Mouse (Mus musculus): ENCODE results near the gene Gja3.

Gja3 gene

DNA sequence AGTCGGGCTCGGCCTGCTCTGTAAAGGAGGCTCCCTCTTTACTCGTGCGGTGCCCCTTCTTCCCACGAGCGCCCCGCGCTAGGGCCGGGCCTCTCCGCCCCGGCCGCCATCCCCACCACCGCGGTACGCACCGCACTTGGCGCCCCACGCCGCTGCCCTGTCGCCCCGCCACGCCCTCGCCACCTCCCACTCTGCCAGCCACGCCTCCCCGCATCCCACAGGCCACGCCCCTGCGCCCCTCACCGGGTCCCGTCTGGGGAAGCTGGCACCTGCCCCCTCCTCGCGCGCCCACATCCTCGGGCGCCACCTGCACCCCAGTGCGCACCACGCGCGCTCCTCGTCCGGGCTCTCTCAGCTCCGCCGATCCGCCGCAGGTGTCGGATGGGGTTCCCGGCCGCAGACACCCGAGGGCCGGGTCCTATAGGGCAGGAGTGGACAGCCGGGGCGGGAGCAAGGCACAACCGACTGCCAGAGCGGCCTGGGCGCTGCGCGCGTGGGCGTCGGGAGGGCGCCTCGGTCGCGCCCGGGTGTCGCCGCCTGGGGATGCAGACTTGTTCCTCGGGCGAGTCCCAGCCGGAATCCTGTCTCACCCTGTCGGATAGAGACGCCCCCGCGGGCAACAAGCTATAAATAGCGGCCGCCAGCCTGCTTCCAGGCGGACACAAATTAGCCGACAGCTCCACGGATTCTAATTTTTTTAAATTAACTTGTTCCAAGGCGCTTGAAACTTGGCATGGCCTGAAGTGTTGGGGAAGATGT lies at the start of gene Gja3:
Gja3 (minus strand) TSS at position 538 of the 759 bp plus-strand sequence.
- DNase-seq (ENCODE audit: low spot score) = no peak

DNA sequence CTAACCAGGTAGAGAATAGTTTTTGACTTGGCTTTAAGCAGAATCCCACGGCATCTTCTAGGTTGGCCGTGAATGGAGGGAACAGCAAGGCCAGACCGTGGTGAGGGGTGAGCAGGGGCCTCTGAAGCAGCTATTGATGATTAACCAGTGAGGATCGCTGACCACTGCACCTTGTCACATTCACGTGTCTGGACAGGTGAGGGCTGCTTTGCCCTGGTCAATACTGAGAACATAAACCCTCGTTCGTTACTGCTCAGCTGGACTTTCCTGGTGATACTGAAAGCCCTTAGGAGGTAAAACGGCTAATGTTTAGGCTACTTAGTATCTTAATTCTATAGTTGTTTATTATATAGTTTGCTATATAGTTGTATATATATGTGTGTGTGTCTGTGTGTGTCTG lies 49.2 kb upstream of the Gja3 start:
- no peak for DNase-seq (ENCODE audit: low spot score)

DNA sequence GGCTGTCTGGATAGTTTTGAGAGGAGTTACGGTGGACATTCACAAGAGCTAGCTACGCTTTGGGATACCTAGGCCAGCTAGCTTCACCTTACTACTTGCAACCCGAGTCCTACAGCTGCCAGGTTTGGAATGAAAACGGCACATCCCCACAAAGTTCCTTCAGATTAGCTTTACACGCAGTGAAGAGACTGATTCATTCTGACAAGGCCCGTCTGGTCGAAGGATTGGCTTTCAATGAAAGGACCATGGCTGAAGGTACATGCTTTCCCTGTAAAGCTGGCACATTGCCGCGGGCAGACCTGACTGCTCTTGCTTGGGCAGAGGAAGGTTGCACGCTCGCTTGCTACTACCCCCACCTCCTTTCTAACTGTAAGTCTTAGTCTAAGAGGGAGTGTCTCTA lies 47.8 kb upstream of the Gja3 start:
- DNase-seq (ENCODE audit: low spot score) = no peak

DNA sequence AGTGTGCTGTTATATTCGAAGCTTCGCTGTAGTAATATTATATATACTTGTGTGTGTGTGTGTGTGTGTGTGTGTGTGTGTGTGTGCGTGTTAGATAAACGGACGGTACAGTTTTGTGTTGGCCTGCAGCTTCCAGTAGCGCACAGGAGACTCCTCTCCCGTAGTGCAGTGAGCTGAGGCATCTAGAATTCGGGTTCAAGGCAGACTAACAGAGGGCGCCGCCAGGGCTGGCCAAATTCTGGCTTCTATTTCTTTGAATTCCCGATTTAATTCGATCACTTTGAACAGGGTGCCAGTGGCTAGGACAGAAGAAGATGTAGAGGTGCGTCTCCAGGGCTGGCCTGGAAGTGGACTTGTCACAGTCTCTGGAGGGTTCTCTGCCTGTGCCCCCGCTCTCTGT lies 47.2 kb upstream of the Gja3 start:
- DNase-seq (ENCODE audit: low spot score) = no peak

- no peak for DNase-seq (ENCODE audit: low spot score)
Observed at GRCm38 (mm10) chr14:57104106-57105023, 46.5 kb upstream of the Gja3 start, which contains the start of gene Gjb2. Gene Gjb2, minus strand, starts transcription at chr14:57104702.

GRCm38 (mm10) chr14:57103711-57104105 lies 45.8 kb upstream of the Gja3 start:
- no peak for DNase-seq (ENCODE audit: low spot score)

DNA sequence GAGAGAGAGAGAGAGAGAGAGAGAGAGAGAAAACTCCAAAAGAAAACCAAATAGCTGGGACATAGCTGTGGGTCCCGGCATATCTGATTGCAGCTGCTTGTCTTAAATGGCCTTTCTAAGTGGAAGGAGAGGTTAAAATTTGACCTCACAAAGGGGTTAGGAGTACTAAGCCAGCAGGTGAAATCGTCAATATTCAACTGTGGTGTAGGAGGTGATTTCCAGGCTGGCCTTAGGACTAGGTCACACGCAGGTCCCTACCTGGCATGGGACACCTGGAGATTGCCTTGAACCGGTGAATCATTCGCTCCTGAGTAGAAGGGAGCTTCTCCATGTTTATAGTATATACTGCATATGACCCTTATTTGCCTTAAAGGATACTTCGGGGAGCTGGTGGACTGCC lies 45.2 kb upstream of the Gja3 start:
- DNase-seq (ENCODE audit: low spot score) = no peak

GRCm38 (mm10) chr14:57101623-57102022 lies 43.7 kb upstream of the Gja3 start:
- DNase-seq (ENCODE audit: low spot score) = no peak

GRCm38 (mm10) chr14:57095855-57096254 lies 38.0 kb upstream of the Gja3 start:
- no peak for DNase-seq (ENCODE audit: low spot score)

DNA sequence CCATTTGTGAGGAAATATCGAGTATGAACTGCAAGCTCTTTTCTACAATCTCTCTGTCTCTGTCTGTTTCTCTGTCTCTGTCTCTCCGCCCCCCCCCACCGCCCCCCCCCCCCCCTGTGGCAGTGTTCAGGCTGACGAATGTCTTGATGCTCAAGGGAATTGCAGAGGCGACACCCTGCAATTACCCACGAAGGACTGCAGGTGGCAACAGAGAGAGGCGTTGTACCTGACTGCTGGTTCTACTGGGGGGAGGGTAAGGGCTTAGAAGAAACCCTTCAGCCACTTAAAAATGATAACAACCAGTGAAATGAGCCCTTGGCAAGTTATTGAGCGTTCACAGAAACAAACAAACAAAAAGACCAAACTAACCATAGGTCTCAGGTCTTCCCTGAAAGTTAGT lies 35.1 kb upstream of the Gja3 start:
- DNase-seq (ENCODE audit: low spot score) = peak; percentile 32

DNA sequence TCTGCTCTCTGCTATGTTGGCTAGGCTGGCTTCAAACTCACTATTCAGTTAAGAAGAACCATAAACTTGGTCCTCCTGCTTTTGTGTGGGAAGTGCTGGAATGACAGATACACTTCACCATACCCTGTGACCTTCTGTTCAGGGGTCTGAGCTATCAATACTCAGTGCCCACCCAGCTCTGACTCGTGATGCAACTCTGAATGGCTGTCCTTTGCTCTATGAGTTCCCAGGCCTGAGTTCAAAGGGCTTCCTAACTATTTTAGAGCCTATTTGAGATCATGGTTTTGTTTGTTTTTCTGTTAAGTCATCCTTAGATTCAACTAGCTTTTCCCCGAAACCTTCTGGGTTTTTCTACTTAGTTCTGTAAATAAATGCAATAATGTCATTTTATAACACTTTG lies 32.1 kb upstream of the Gja3 start:
- no peak for DNase-seq (ENCODE audit: low spot score)

DNA sequence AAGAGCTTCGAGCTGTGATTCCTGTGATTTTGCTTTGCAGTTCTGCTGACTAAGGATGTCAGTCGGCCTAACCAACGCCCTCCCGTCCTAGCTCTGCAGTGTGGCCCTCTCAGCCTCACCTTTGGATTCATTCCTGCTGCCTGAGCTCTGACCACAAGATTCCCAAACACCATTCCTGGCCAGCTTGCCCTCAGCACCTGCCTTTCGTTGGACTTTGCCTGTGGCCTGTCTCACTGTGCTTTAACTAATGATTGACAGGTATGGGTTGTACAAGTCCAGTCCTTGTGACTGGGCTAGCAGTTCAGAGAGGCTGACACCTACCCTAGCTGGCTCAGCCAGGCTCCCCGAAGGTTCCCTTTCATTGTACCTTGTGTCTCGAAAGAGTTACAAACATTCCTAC lies 31.2 kb upstream of the Gja3 start:
- no peak for DNase-seq (ENCODE audit: low spot score)

- DNase-seq (ENCODE audit: low spot score) = no peak
Observed at GRCm38 (mm10) chr14:57084180-57084668, 26.3 kb upstream of the Gja3 start.

DNA sequence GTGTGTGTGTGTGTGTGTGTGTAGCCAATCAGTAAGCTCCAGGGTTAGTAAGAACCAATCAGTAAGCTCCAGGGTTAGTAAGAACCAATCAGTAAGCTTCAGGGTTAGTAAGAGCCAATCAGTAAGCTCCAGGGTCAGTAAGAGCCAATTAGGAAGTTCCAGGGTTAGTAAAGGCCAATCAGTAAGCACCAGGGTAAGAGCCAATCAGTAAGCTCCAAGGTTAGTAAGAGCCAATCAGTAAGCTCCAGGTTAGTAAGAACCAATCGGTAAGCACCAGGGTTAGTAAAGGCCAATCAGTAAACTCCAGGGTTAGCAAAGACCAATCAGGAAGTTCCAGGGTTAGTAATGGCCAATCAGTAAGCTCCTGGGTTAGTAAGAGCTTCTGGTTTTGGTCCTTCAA lies 25.0 kb upstream of the Gja3 start:
- no peak for DNase-seq (ENCODE audit: low spot score)

GRCm38 (mm10) chr14:57075537-57075936 lies 17.6 kb upstream of the Gja3 start:
- no peak for DNase-seq (ENCODE audit: low spot score)

DNA sequence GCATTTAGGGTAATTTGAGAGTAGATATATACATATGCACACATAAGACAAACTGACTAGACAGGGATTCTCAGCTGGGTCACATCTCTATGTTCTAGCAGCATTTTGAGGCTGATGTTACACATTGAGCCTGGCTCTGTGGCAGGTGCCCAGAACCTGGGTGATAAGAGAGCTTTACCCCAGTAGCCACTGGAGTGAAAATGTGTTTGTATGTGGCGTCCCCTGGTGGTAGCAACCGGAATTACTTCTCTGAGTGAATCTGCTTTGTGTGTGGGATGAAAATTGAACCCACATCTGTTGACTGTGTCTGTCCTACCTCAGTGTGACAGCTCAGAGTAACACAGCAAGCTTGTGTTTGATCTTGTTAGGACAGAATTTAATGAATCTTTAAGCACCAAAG lies 12.0 kb upstream of the Gja3 start:
- DNase-seq (ENCODE audit: low spot score) = peak; percentile 4

GRCm38 (mm10) chr14:57066053-57066452 lies 8.2 kb upstream of the Gja3 start:
- DNase-seq (ENCODE audit: low spot score) = no peak

GRCm38 (mm10) chr14:57060052-57060451 lies 2.2 kb upstream of the Gja3 start:
- peak; percentile 31 for DNase-seq (ENCODE audit: low spot score)

DNA sequence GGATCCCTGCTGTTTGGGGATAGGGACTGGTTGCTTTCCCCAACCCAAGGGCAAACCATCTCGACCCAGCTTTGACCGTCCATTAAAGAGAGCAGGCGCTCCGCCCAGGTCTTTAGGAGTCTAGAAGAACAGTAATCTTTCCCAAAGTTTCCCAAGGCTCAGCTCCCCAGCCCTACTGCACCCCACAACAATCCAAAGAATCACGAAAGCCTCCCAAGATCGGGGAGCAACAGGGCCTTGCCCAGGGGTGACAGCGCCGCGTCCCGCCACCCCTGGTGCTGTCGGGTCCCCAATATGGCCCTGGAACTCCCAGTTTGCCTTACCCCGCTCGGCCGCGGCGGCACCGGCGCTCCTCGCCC lies 717 bp downstream of the Gja3 start:
- no peak for DNase-seq (ENCODE audit: low spot score)

DNA sequence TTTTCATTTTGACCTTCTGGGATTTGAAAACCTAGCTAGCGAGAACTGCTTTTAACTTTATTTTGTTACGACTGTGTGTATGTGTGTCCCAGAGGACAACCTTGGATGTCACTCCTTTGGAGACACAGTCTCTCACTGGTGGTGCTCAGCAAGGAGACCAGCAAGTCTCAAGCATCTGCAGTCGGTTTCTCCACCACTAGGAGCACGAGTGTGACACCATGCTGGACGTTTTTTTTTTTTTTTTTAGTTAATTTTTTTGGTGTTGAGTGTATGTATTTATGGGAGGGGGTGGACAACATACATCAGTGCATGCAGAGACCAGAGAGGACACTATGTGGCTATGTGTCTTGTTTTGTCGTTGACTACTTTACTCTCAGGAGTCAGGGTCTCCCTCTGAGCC lies 5.2 kb downstream of the Gja3 start:
- DNase-seq (ENCODE audit: low spot score) = no peak

GRCm38 (mm10) chr14:57043863-57044262 lies 14.0 kb downstream of the Gja3 start:
- DNase-seq (ENCODE audit: low spot score) = no peak

DNA sequence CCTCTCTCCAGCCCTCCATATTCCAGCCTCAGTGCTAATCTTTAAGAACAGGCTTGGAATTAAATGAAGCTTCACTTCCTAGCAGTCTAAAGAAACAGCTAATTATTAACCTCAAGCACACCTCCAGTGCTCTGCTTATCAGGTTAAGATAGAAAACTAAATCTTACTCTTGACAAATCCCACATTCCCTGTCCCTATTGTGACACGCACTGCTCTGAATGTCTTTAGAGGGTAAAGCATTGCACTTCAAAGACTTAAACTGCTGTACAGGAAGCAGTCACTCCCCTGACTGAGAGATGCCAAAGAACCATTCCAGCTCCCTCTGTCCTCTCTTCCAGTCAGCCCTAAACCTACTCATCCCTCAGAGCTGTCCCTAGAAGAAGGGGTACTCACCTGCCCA lies 16.5 kb downstream of the Gja3 start:
- DNase-seq (ENCODE audit: low spot score) = no peak

DNA sequence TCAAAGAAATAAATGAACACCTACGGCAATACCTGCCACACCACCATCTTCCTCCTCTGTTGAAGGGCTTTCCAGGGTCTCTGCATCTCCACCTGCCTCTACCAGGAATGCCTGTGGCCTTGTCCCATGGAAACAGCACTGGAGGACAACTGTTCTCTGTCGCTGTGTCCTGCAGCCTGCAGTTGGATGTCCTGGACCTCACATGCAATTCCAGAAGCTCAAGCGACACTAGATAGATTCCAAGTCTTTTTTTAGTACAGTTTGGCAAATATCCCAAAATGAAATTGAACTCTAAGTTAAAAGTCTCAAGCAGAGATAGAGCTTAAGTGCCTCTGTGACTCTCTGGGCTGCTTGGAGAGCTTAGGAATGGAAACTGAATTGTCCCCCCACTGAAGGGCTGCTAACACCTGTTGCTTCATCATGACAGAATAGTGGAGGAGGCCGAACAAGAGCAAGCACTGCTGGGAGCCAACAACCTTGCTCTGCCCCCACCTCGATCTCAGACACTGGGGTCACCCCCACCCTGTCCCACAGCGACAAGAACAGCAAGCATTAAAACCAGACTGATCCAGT lies 22.9 kb downstream of the Gja3 start:
- no peak for DNase-seq (ENCODE audit: low spot score)
